Mouse (Mus musculus): ENCODE results near the gene Rpl3. TPM values are rescaled to one million over a fixed set of nuclear protein-coding genes. Genes with fewer than 3 reads are reported as not detected.

Rpl3 gene
- polyA plus RNA-seq, 1 experiment, result 492 TPM

DNA sequence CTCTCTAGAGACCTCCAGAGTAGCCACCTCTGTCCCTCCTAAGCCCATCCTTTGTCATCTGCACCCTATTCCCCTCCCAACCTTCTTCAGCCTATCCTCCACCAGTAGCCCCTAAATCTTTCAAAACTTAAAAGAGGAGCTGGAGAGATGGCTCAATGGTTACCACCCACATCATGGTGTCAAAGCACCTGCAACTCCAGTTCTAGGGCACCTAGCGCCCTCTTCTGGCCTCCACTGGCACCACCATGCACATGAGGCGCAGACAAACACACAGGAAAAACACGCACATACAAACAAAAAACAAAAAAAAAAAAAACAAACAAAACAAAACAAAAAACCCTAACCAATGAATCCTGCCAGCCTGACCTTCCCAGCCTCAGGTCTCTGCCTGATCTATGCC lies 25.1 kb downstream of the Rpl3 start:
- DNase-seq (ENCODE audit: low read depth), result no peak

DNA sequence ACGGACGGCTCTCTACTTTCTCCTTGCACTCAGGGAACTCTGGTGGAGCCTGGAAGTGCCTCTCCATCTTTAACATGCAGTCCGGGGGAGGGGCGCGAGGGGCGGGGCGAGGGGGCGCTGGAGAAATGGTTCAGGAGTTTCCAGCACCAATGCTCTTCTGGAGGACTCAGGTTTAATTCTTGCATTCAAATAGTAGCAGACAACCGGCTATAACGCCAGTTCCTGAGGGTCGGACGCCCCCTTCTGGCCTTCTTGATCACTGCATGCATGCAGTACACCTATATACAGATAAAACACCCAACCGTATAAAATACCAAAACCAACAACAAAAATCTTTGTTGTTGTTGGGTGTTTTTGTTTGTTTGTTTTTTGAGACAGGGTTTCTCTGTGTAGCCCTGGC lies 26.3 kb downstream of the Rpl3 start:
- no peak for DNase-seq (ENCODE audit: low read depth)

DNA sequence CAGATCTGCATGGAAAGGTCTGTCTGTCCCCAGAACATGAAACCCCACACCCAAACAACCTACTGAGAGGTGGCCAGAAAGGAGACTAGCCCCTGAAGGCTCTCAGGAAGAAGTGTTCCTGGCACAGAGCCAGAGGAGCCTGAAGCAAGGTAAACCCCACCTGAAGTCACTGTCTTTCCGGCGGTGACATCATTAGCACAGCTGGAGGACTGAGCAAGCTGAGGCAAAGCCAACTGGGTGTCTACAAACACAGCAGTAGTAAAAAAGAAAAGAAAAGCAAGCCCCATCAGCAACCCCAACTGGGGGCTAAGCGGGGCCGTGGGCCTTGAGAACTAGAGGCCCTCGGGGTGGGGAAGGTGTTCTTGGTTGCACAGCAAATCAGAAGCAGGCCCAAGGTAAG lies 26.7 kb downstream of the Rpl3 start:
- DNase-seq (ENCODE audit: low read depth), result no peak

DNA sequence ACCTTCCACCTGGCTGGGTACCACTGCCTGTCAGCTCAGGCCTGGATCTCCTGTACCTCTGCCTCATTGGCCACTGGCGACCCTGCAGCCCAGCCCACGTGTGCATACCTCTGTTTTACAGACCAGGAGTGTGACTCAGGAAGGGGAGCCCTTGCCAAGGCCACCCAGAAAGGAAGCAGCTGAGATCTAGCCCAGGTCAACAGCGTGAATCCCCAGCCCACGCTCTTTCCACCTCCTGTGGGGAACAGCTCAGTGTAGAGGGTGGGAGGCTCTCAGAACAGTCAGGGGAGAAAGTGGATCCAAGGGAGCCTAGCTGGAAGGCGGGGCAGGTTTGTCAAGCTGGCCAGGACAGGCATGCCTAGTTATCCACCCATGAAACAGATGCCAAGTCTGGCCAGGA lies 28.8 kb downstream of the Rpl3 start:
- DNase-seq (ENCODE audit: low read depth), result no peak

DNA sequence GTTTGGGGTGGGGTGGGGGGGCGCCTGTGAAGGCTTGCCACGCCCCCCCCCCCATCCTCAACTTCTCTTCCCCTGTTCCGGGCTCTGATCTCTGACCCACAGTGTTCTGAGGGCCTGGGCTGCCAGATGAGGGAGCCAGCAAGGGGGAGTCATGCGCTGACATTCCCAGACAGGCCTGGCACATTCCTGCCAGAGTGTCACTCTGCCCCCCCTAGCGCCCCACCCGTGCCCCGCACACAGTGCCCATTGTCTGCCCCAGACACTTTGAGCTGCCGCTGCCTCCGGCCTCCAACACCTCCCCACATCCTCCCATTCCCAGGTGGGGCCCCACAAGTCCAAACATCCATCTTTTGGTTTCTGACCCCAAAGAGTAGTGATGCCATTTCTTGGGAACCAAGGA lies 29.3 kb downstream of the Rpl3 start:
- no peak for DNase-seq (ENCODE audit: low read depth)

DNA sequence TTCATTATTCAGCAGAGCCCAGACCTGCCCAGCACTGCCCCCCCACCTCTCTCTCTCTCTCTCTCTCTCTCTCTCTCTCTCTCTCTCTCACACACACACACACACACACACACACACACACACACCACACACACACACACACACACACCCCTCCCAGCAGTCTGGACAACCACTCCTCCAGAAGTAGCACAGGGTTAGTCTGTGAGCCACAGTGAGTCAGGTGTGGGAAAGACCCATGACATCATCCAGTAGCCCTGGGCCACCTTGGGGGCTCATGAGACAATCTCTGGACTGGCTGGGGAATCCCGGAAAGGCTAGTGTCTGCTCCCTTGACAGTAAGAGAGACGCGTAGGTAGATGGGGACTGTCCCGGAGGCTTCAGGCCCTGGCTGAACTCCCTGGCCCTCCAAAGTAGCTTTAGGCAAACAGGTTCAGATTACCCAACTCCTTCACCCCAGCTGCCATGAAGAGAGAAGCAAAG lies 30.6 kb downstream of the Rpl3 start:
- DNase-seq (ENCODE audit: low read depth), result no peak

DNA sequence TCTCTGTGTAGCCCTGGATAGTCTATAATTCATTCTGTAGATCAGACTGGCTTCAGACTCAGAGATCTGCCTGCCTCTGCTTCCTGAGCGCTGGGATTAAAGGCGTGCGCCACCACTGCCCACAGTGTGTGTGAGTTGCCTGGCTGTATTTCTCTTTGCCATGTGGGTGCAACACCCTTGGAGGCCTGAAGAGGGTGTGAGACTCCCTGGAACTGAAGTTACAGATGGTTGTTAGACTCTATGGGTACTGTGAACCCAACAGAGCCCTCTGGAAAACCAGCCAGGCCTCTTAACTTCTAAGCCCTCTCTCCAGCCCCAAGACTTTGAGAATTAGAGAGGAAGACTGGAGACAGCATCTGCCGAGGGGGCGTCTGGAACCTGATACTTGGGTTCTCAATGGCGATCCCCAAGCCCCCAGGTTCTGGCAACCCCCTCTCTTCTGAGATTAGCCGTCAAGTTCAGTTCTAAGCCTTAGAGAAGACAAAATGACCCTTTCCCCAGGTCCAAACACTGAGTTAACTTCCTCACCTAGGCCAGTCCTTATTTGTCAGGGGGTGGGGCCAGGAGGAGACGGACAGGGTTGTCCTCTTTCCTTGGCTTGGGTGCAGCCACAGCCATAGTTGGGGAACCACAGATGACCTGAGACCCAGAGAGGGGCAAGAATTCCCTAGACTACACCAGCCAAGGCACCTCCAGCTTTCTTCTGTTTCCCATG lies 31.2 kb downstream of the Rpl3 start:
- DNase-seq (ENCODE audit: low read depth), result no peak

DNA sequence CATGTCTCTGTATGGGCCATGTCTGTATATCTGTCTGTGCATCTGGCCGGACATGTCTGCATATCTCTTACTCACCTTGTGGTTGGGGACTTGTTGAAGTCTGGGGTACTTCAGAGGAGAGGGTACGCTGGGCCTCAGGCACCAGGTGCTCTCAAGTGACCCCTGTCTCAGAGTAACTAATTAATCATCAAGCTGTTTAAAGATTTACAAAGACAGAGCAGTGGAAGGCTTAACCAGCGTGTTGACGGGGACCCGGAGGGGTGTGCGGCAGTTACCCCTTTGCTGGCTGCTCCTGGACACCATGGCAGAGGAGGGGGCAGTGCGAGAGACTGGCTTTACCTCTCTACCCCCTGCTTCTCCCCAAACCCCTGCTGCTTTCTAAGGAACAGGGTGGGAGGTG lies 32.1 kb downstream of the Rpl3 start:
- no peak for DNase-seq (ENCODE audit: low read depth)

DNA sequence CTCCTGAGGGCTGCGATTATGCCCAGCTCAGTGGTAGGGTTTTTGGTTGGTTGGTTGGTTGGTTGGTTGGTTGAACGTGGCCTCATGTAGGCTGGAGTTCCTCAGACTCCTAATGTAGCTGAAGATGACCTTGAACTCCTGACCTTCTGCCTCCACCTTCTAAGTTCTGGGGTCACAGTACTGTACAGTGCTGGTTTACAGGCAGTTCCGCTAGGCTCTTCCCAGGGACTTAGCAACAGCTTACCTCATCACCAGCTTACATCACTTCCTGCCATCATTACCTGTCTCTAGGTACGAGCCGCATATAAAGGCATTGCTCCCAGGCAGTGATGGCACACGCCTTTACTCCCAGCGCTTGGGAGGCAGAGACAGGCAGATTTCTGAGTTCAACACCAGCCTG lies 33.5 kb downstream of the Rpl3 start:
- no peak for DNase-seq (ENCODE audit: low read depth)

DNA sequence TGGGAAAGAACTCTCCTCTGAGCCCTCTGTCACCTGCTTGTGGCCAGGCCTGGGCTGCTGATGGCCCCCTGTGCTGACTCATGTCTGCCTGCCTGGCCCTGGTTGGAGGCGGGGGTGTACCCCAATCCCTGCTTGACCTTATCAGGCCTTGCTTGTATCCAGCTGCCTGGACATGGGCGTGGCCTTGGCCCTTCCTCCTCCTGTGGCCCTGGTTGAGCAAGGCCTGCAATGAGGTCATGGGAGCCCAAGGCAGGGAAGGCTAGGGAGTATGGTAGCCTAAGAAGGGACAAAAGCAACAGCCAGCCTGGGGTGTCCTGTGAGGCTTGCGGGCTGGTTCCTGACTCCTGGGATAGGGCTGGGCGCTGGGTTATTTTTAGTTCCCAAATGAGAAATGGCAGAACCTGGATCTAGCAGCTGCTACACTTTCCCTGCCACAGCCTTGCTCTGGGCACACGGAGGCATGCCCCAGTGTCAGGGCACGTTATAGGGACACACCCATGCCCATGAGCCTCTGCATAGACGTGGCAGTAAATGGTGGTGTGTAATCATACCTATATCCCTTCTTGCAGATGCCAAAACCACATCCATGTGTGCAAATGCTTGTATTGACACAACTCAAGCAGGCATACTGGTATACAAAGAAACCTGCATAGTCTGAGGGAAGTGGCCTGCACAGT lies 37.5 kb downstream of the Rpl3 start:
- DNase-seq (ENCODE audit: low read depth), result no peak

DNA sequence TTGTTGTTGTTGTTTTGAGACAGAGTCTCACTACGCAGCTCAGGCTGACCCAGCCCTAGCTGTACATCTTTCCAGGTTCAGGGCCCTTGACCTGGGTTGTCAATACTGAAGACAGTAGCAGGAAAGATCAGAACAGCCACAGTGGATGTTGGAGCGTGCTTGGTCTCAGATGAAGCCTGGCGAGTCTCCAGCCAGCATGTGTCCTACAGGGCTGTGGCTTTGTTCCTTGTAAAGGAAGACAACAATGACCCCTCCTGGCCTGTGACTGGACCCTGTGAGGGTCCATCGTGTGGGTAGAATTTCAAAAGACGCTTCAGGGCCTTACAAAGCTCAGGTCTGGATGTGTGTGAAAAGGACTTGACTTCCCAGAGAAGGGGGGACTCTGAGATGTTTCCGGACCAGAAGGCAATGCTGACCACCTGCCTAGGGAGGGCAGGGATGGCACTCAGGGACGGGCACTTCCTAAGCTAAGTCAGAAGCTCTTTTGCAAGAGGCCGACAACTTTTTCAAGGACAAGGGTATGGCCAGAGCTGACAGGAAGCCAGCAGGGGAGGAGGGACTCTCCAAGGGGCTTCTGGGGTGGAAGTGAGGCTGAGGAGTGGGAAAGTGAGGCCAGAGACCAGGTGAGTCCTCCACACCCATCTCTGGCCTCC lies 38.2 kb downstream of the Rpl3 start:
- no peak for DNase-seq (ENCODE audit: low read depth)

DNA sequence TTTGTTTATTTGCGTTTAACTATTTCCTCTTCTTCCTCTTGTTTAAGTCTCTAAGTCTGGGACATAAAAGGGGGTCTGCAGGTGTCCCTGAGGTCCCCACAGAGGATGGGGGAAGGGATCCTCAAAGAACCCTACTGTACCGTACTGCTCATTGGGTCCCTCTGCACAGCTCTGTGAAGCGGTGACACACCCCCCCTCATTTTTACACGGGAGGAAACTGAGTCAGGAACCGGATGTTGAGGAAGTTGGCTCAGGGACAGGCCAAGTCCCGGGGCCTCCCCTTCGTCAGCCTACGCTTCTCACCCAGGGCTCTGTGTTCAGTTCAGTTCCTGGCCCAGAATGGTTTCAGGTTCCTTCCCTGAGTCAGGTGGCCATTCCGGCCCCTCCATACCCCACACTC lies 39.9 kb downstream of the Rpl3 start:
- no peak for DNase-seq (ENCODE audit: low read depth)

DNA sequence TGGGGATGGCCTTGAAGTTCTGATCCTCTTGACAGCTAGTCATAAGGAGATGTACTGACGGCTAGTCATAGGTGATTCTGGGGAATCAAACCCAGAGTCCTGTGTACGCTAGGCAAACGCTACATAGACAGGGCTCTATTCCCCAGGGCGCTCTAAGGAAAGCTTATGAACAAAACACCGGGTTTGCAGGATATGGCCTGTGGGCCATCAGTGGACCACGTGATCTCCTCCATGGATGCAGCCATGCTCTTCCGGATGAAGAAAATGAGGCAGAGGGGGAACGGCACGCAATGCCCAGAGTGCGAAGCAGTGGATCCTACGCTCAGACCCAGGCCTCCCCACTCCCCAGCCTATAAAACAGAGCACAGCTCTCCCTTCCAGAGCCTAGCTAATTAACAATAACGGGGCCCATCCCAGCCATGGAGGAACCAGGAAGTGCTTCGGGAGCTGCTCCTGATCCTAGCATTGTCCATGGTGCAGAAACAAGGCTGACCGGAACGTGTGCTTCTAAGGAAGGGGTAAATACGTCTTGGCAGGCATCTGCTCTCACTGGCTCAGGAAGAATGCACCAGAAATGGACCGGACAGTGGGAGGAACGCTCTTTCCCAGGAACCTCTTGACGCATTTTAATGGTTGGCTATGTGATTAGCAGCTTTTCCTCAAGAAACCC lies 40.4 kb downstream of the Rpl3 start:
- no peak for DNase-seq (ENCODE audit: low read depth)

DNA sequence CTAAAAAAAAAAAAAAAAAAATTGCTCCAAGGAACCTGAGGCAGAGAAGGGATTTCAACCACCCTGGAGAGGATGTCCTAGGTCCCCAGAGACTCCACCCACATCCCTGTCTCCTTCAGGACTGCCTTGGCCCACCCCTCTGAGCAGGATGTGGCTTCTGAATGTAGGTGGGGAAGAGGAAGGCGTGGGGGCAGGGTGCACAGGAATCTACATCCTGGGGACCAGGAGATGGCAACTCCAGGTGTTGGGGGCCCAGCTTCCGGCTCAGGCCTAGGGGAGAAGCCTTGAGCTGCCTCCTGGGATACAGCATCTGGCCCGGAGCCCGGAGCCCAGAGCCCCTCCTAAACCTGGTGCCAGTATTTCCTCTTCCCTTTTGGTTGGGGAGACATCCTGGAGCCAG lies 41.6 kb downstream of the Rpl3 start:
- no peak for DNase-seq (ENCODE audit: low read depth)

DNA sequence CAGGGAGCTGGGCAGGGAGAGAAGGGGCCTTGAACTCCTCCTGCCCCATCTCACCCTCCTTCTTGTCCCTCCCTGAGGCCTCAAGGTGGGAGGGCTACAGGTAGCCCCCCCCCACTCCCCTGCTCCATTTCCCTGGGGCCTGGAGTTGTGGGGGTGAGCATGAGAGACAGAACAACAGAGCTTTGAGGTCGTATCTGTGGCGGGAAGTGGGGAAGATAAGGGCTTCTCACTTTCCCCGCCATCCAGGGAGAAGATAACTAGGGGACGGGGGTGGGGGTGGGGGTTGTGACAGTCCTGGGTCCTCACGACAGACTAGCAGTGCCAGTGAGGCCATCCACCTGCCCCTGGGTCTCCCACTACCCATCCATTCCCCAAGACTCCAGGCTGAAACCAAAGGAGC lies 43.7 kb downstream of the Rpl3 start:
- DNase-seq (ENCODE audit: low read depth), result no peak

DNA sequence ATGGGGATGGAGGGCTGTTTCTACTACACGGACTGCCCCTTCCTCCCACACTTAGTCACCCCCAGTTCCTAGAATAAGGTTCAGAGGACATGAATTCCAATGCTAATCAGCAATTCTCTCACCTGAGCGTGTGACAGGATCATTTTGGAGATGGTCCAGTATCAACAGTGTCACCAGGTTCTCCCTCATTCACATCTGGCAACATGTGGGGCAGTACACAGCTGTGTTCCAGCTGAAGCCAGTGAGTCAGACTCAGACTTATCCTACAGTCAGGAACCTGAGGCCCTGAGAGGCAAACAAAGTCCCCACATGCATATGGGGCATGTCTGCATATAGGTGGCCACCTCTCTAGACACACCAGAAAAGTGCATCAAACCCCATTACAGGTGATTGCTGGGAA lies 44.4 kb downstream of the Rpl3 start:
- DNase-seq (ENCODE audit: low read depth), result no peak

DNA sequence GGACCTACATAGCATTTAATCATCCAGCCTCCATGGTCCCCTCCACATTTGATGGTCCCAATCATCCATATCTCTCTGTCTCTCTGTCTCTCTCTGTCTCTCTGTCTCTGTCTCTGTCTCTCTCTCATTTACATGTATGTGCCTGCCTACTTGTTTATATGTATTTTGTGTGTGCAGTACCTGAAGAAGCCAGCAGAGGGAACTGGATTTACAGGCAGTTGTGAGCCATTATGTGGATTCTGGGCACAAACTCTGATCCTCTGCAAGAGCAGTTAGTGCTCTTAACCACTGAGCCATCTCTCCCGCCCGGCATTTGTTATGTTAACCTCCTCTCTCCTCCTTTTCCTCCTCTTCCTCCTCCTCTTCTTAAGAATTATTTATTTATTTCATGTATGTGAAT lies 45.9 kb downstream of the Rpl3 start:
- no peak for DNase-seq (ENCODE audit: low read depth)

DNA sequence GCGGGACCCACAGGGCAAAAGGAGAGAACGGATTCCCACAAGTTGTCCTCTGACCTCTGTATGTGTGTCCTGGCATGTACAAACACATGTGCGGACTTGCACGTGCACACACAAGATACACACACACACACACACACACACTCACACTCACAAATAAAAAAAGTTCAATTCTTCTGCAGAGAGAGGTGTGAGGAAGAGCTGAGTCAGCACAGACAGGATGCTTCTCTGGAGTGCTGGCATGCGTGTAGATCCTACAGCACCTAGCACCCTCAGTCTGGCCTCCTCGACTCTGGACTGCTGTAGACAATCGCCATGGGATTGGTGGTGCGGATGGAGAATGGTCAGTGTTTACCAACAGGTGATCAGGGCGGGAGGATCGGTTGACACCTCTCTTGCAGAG lies 47.4 kb downstream of the Rpl3 start:
- no peak for DNase-seq (ENCODE audit: low read depth)

DNA sequence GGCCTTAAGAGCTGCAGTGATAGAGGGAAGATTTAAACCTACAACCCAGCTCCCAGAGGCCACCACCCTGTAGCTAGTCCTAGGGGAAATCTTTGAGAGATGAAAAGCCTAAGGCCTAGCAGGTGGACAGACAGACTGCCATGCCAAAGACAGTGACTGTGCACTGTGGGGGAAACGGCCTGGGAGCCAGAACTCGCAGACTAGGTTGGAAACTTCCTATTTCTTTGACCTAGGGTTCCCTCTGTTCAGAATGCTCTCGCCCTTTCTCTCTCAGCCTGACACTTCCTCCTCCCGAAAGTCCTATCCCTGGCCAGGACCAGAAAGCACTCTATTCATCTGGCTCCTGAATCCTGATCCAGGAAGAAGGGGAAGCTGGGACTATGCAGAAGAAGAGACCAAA lies 49.5 kb downstream of the Rpl3 start:
- no peak for DNase-seq (ENCODE audit: low read depth)

DNA sequence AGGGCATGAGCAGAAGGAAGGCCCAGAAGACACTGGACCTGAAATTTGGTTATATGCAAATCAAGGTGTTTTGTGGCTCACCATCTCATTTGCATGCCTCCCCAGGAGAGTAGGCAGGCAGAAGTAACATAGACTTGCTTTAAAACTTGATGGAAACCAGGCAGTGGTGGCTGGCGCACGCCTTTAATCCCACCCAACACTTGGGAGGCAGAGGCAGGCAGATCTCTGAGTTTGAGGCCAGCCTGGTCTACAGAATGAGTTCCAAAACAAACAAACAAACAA lies 53.6 kb downstream of the Rpl3 start:
- no peak for DNase-seq (ENCODE audit: low read depth)

DNA sequence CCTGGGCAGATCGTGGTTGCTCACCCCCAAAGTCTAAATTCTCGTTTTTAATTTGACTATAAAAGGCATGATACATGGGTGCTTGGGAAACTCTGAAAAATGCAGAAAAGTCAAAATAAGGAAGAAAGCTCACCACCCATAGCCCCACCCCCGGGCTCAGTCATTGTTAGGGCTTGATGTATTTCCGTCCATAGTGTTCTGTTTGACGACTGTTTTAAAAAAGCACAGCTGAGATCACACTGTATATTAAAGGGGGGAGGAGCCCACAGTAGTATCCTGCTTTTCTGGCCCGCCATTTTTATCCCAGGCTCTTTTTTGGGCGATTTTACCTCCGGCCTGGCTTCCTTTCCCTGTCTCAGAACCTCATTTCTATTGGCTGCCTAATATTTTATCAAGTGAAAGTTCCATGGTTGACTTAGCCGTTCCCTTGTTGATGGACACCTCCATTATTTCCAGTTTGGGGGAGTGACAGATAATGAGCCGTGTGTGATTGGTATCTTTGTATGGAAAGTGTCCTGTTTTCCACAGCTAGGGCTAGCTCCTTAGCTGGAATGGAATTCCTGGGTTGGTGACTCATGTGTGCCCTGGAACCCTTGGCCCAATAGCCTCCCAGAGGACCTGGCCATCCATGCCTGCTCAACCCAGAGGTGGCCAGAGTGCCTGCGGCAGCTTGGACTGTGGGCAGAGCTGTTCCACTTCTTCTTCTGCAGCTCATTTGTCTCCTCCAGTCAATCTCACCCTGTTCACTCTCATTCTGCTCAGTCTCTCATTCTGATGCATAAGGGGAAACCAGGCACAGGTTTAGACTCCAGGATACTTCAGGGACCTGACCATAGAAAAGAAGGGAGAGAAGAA lies 54.2 kb downstream of the Rpl3 start:
- no peak for DNase-seq (ENCODE audit: low read depth)

DNA sequence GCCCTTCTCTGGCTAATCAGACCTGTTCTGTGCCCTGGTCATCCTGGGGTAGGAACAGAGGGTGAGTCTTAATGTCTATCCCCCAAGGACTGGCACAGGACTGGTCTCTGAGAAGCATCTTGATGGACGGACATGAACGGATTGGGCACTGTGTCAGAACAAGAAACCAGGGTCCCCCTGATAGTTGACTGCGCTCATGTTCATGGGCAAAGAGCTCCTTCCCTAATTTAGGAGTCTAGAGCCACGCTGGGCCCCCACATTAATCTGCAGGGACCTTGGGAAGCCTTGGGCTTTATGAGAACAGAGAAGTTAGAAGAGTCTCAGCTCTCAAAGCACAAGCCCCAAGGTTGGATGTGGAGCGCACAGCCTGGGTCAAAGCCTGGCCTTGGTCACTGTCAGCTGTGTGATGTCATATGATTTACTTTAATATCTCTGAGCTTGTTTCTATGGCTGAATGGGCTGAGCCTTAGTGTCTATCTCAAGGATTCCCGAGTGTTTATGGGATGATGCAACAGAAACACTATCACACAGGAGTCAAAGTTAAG lies 56.3 kb downstream of the Rpl3 start:
- no peak for DNase-seq (ENCODE audit: low read depth)

All from gonadal fat pad, adult 2 months (tissue).